Mouse (Mus musculus): Measurements from ENCODE around the gene Dnah8. TPM values are rescaled to one million over a fixed set of nuclear protein-coding genes. Genes with fewer than 3 reads are reported as not detected.

Dnah8 gene
- polyA plus RNA-seq, 1 experiment, result 0.85 TPM

DNA sequence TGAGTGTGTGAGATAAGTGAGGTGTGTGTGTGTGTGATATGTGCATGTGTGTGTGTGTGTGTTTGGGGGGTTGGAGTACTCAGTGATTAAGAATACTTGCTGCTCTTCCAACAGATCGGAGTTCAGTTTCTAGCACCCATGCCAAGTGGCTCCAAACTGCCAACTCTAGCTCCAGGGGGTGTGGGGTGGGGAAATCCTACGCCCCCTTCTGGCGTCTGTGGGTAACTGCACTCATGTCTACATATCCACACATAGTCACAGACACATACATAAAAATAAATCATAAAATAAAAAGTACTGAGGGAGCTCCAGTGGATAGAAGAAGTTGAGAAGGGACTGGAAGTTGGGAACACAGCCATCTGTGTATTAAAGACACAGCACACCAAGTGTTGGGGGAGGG is 119.8 kb downstream of the Dnah8 start:
- TF ChIP-seq CTCF (IDR thresholded peaks at IDR 0.05; ENCODE audit: borderline replicate concordance, insufficient read depth, low read depth, low read length), result no peak
- TF ChIP-seq POLR2A (IDR thresholded peaks at IDR 0.05; ENCODE audit: borderline replicate concordance, insufficient read depth, low read length), result no peak

DNA sequence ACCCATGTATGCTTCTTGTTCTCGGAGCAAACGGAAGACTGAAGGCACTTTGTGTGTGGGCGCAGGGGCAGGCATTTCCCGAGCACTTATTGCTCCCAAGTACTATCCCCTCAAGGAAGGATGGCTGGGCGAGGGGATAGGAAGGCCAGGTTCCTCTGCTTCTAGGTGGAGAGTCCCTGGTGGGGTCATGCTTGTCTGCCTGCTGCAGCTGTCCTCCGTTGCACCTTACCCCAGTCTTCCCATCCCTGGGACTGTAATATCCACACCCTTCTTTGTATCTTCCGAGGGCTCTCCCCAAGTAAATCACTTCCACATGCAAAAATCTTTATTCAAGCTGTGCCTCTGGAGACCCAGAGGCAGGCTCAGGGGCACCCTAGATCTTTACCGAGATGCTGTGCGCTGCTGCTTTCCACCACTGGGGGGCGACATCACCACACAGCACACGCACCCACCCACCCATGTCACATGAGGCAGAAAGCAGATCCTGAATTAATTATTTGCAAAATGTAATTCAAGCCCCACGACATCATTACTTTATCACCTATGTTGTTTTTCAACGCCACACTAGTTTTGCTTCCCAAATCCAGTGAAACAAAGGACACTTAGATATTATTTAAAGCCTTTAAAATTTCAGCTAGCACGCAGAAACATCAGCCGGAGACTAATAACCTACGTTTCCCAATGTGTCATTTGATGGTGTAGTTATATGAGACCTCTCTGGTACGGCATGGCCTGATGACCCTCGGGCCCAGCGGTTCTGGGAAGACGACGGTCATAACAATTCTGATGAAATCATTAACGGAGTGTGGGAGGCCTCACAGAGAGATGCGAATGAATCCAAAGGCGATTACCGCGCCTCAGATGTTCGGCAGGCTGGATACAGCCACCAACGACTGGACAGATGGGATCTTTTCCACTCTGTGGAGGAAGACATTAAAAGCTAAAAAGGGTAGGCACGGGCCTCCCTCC is 122.2 kb downstream of the Dnah8 start:
- DNase-seq, result peak; percentile 30 to 59
- TF ChIP-seq CTCF (IDR thresholded peaks at IDR 0.05; ENCODE audit: borderline replicate concordance, insufficient read depth, low read depth, low read length) (peak; percentile 97), POLR2A (IDR thresholded peaks at IDR 0.05; ENCODE audit: borderline replicate concordance, insufficient read depth, low read length) (no peak)
- H3K27ac ChIP-seq (ENCODE audit: insufficient read depth, low read length), result no peak overlapping the region
- H3K4me3 ChIP-seq (replicated peaks; ENCODE audit: insufficient read depth, low read depth, low read length), result no peak overlapping the region
- WGBS, result 47% methylated on average over 29 of the region's 29 CpGs
- H3K27me3 ChIP-seq (ENCODE audit: control insufficient read depth, insufficient read depth, low read length), result no peaks in the 10 kb centered on the region
- no peaks in the 10 kb centered on the region for H3K4me1 ChIP-seq (ENCODE audit: control insufficient read depth, insufficient read depth, low read length)

More for the DNA sequence above, 119.8 kb downstream of the Dnah8 start:
- H3K27me3 ChIP-seq (ENCODE audit: control insufficient read depth, insufficient read depth, low read length), result no peaks in the 10 kb centered on the region
- WGBS, result 68% methylated on average over 3 of the region's 3 CpGs
- no peak overlapping the region for H3K4me3 ChIP-seq (replicated peaks; ENCODE audit: insufficient read depth, low read depth, low read length)
- no peak for DNase-seq
- H3K4me1 ChIP-seq (ENCODE audit: control insufficient read depth, insufficient read depth, low read length), result no peaks in the 10 kb centered on the region
- H3K27ac ChIP-seq (ENCODE audit: insufficient read depth, low read length), result no peak overlapping the region

DNA sequence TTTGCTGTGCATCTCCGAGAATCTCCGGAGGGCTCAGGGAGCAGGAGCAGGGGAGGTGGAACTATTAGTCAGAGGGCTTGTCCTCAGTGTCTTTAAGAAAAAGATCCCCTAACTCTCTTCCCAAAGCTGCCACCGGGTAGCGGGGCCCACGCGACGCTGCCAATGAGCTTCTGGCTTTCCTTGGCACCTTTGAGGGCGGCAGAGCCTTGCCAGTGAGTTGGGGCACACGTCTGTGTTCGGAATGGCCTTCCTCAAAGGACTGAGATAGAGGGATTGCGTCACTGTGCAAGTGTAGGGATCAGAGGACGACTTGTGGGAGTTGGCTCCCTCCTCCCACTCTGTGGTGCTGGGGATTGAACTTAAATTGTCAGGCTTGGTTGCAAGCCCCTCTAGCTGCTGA is 125.2 kb downstream of the Dnah8 start:
- Histone ChIP-seq H3K27me3 (ENCODE audit: control insufficient read depth, insufficient read depth, low read length) (no peaks in the 10 kb centered on the region; the same call in 1 of the 2 replicates), H3K4me1 (ENCODE audit: control insufficient read depth, insufficient read depth, low read length) (peaks cover 6% of the 10 kb centered on the region), H3K4me3 (replicated peaks; ENCODE audit: insufficient read depth, low read depth, low read length) (no peak overlapping the region), H3K27ac (ENCODE audit: insufficient read depth, low read length) (no peak overlapping the region)
- 58% methylated on average over 12 of the region's 12 CpGs for WGBS
- TF ChIP-seq CTCF (IDR thresholded peaks at IDR 0.05; ENCODE audit: borderline replicate concordance, insufficient read depth, low read depth, low read length) (no peak), POLR2A (IDR thresholded peaks at IDR 0.05; ENCODE audit: borderline replicate concordance, insufficient read depth, low read length) (no peak)
- DNase-seq, result no peak

DNA sequence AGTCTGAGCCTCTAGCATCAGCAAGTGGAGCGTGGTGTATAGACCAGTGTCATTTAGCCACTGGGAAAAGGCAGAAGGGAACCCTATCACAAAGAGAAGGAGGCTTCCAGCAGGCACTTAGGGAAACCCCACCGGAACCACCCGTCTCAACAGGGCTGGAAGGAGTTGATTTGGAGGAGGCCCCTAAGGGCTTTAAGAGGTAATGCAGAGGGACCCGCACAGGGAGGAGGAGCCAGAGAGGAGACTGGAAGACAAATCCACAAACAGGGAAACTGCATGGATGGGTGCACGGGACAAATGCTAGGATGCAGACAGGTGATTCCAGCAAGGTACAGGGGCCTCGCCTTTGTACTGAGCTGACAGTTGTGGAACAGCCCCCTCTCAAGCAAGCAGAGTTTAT is 126.1 kb downstream of the Dnah8 start:
- WGBS, result 79% methylated on average over 6 of the region's 6 CpGs
- H3K4me3 ChIP-seq (replicated peaks; ENCODE audit: insufficient read depth, low read depth, low read length), result no peak overlapping the region

DNA sequence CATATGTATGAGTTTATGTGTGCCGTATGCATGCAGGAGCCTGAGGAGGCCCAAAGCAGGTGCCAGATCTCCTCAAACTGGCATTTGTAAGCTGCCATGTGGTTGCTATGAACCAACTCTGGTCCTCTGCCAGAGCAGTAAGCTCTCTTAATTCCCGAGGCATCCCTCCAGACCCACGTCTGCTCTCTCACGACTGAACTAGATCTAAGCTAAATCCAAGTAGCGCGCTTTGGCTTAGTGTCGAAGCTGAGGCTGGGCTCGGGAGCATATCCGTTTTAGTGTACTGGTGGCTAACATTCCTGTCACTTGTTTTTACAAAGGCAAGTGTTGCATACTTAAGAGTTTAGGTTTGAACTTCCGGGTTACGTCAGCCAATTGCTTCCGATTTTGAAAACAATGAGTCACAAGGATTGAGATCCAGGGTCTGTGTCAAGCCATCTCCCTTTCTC is 128.2 kb downstream of the Dnah8 start:
- DNase-seq, result peak; percentile 25 to 61
- H3K27ac ChIP-seq (ENCODE audit: insufficient read depth, low read length), result no peak overlapping the region
- WGBS, result 21% methylated on average over 12 of the region's 12 CpGs
- no peak for TF ChIP-seq CTCF (IDR thresholded peaks at IDR 0.05; ENCODE audit: borderline replicate concordance, insufficient read depth, low read depth, low read length)
- TF ChIP-seq POLR2A (IDR thresholded peaks at IDR 0.05; ENCODE audit: borderline replicate concordance, insufficient read depth, low read length), result no peak
- peaks cover 6% of the 10 kb centered on the region for H3K4me1 ChIP-seq (ENCODE audit: control insufficient read depth, insufficient read depth, low read length)
- H3K4me3 ChIP-seq (replicated peaks; ENCODE audit: insufficient read depth, low read depth, low read length), result peak overlapping the region; percentile 12
- no peaks in the 10 kb centered on the region; the same call in 1 of the 2 replicates for H3K27me3 ChIP-seq (ENCODE audit: control insufficient read depth, insufficient read depth, low read length)

More for the DNA sequence above, 126.1 kb downstream of the Dnah8 start:
- TF ChIP-seq POLR2A (IDR thresholded peaks at IDR 0.05; ENCODE audit: borderline replicate concordance, insufficient read depth, low read length), result no peak
- no peak for TF ChIP-seq CTCF (IDR thresholded peaks at IDR 0.05; ENCODE audit: borderline replicate concordance, insufficient read depth, low read depth, low read length)
- peaks cover 6% of the 10 kb centered on the region for H3K4me1 ChIP-seq (ENCODE audit: control insufficient read depth, insufficient read depth, low read length)
- no peaks in the 10 kb centered on the region; the same call in 1 of the 2 replicates for H3K27me3 ChIP-seq (ENCODE audit: control insufficient read depth, insufficient read depth, low read length)
- H3K27ac ChIP-seq (ENCODE audit: insufficient read depth, low read length), result no peak overlapping the region
- no peak for DNase-seq

DNA sequence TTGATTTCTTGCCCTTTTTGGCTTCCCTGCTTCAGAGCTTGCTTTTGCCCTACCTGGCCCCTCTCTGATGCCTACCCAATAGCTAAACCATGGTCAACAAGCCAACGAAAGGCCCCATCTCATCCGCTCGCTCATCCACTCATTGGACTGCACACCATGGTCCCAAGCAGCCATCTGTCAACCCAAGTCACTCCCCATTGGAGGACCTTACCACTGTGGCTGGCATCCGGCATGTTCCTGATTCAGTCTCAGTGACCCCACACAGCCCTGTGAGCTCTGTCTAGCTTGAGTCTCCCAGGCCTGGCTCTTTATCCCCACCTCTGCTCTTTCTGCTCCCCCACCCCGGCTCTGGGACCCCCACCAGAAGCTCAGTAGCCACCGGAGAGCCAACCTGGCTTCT is 129.0 kb downstream of the Dnah8 start:
- Histone ChIP-seq H3K27me3 (ENCODE audit: control insufficient read depth, insufficient read depth, low read length) (no peaks in the 10 kb centered on the region; the same call in 1 of the 2 replicates), H3K4me1 (ENCODE audit: control insufficient read depth, insufficient read depth, low read length) (peaks cover 6% of the 10 kb centered on the region), H3K4me3 (replicated peaks; ENCODE audit: insufficient read depth, low read depth, low read length) (no peak overlapping the region), H3K27ac (ENCODE audit: insufficient read depth, low read length) (no peak overlapping the region)
- no peak for TF ChIP-seq CTCF (IDR thresholded peaks at IDR 0.05; ENCODE audit: borderline replicate concordance, insufficient read depth, low read depth, low read length)
- TF ChIP-seq POLR2A (IDR thresholded peaks at IDR 0.05; ENCODE audit: borderline replicate concordance, insufficient read depth, low read length), result no peak
- DNase-seq, result no peak
- 36% methylated on average over 6 of the region's 6 CpGs for WGBS

DNA sequence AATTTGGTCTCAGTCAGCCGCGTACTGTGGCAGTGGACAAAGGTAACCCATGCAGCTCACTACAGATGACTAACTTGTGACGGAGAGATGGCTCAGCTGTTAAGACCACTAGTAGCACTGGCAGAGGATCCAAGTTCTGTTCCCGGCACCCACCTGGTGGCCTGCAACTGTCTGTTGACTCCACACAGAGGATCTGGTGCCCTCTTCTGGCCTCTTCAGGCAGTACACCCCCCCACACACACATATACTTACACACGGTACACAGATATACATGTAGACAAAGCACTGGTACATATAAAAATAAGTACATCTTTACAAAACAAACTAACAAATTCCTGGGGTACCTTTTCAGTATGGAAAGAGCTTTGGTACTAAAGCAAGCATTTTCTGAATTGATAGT is 132.6 kb downstream of the Dnah8 start:
- Histone ChIP-seq H3K27me3 (ENCODE audit: control insufficient read depth, insufficient read depth, low read length) (no peaks in the 10 kb centered on the region; the same call in 1 of the 2 replicates), H3K4me3 (replicated peaks; ENCODE audit: insufficient read depth, low read depth, low read length) (no peak overlapping the region), H3K27ac (ENCODE audit: insufficient read depth, low read length) (no peak overlapping the region), H3K4me1 (ENCODE audit: control insufficient read depth, insufficient read depth, low read length) (peaks cover 6% of the 10 kb centered on the region)
- no peak for DNase-seq
- TF ChIP-seq CTCF (IDR thresholded peaks at IDR 0.05; ENCODE audit: borderline replicate concordance, insufficient read depth, low read depth, low read length), result no peak
- TF ChIP-seq POLR2A (IDR thresholded peaks at IDR 0.05; ENCODE audit: borderline replicate concordance, insufficient read depth, low read length), result no peak
- WGBS, result 97% methylated on average over 5 of the region's 5 CpGs

DNA sequence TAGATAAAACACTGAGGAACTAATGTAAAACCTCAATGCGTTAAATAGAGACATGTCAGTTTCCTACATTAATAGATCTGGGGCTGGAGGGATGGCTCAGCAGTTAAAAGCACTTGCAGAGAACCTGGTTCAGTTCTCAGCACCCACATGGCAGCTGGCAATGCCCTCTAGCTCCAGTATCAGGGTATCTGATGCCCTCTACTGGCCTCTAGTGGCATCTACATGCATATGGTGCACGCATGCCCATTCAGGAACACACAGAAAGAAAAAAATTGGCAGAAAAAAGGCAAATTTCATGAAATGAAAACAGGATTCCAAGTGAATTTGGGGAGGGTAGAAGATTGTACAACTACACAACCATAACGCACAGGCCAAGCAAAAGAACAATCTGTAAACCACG is 136.2 kb downstream of the Dnah8 start:
- TF ChIP-seq POLR2A (IDR thresholded peaks at IDR 0.05; ENCODE audit: borderline replicate concordance, insufficient read depth, low read length) (no peak), CTCF (IDR thresholded peaks at IDR 0.05; ENCODE audit: borderline replicate concordance, insufficient read depth, low read depth, low read length) (no peak)
- no peaks in the 10 kb centered on the region for H3K4me1 ChIP-seq (ENCODE audit: control insufficient read depth, insufficient read depth, low read length)
- H3K27me3 ChIP-seq (ENCODE audit: control insufficient read depth, insufficient read depth, low read length), result no peaks in the 10 kb centered on the region
- no peak overlapping the region for H3K4me3 ChIP-seq (replicated peaks; ENCODE audit: insufficient read depth, low read depth, low read length)
- no peak overlapping the region for H3K27ac ChIP-seq (ENCODE audit: insufficient read depth, low read length)
- WGBS, result 95% methylated on average over 4 of the region's 4 CpGs
- DNase-seq, result no peak
